Mouse (Mus musculus) spleen, adult 12 weeks (tissue): ENCODE data around the gene Dnlz.

ENCODE experiments used
- DNase-seq: peaks from one replicate; pipeline ENCODE4 v3.0.0; 2022; ENCODE audit warnings: low spot score

Dnlz gene

DNA sequence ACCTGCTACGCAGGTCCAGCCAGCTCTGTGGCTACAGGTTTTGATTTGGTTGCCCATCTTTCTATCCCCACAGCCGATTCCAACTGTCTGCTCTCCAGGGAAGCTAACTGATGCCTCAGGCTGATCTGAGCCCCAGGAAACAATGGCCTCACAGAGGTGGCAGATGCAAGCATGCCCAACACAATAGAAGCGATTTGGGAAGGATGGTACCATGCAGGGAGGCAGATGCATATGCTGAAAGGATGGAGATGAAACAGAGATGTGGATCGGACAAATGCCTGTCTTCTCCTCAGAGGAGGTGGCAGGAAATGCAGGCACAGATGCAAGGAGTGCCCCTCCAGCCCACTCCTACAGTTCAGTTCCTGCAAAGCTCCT is 53.1 kb downstream of the Dnlz start:
- DNase-seq = no peak

DNA sequence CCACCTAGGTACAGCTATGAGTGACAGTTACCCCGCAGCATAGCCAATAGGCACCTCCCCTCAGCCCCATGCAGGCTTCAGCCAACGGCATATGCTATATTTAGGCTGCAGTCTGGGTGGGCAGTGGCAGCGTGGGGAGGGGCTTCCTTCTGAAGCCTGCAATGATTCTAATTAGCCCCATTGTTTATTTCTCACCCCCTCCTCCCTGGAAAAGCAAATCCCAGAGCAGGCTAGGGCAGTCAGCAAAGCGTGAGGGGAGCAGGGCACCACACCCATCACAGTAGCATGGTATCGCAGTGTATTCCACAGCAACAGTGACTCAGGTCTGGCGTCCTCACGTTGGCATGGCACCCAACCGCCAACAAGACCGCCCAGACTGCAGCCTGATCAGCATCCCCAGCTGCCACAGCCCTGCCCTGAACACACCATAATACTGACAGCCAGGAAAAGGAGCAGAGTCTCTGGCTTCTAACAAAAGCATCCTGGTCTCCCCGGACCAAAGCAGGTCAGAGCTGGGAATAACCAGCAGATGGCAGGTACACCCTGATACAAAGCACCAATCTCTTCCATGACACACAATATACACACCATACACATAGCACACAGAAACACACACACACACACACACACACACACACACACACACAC is 53.6 kb downstream of the Dnlz start:
- no peak for DNase-seq
